Mouse (Mus musculus): ENCODE results near the gene Nptn. TPM values are rescaled to one million over a fixed set of nuclear protein-coding genes. Genes with fewer than 3 reads are reported as not detected.

Nptn gene
- polyA plus RNA-seq, 1 experiment from 2014 or later, result 145 TPM

GRCm38 (mm10) chr9:58662007-58662406 lies 80.0 kb downstream of the Nptn start:
- no peak overlapping the region for H3K4me3 ChIP-seq (ENCODE audit: low read depth, low read length)
- no peaks in the 10 kb centered on the region for H3K27me3 ChIP-seq (replicated peaks; ENCODE audit: control insufficient read depth, insufficient read depth, low read length)
- H3K27ac ChIP-seq (ENCODE audit: low read depth, low read length), result no peak overlapping the region
- 92% methylated on average over 4 of the region's 4 CpGs for WGBS
- ATAC-seq, result no peak
- H3K4me2 ChIP-seq (replicated peaks; ENCODE audit: low read depth), result no peak overlapping the region
- no peaks in the 10 kb centered on the region for H3K4me1 ChIP-seq (replicated peaks; ENCODE audit: control insufficient read depth, insufficient read depth, low read length)
- peaks cover 28% of the 10 kb centered on the region for H3K36me3 ChIP-seq (ENCODE audit: control insufficient read depth, insufficient read depth)
- no peak overlapping the region for H3K9ac ChIP-seq (ENCODE audit: low read depth, low read length)
- no peaks in the 10 kb centered on the region for H3K9me3 ChIP-seq (ENCODE audit: control insufficient read depth)
- TF ChIP-seq CTCF (IDR thresholded peaks at IDR 0.05; ENCODE audit: low read depth), result peak; percentile 50

GRCm38 (mm10) chr9:58662791-58663190 lies 80.8 kb downstream of the Nptn start:
- Histone ChIP-seq H3K4me3 (ENCODE audit: low read depth, low read length) (no peak overlapping the region), H3K9ac (ENCODE audit: low read depth, low read length) (no peak overlapping the region), H3K9me3 (ENCODE audit: control insufficient read depth) (no peaks in the 10 kb centered on the region), H3K4me2 (replicated peaks; ENCODE audit: low read depth) (no peak overlapping the region), H3K27me3 (replicated peaks; ENCODE audit: control insufficient read depth, insufficient read depth, low read length) (no peaks in the 10 kb centered on the region), H3K27ac (ENCODE audit: low read depth, low read length) (no peak overlapping the region), H3K36me3 (ENCODE audit: control insufficient read depth, insufficient read depth) (peaks cover 20% of the 10 kb centered on the region), H3K4me1 (replicated peaks; ENCODE audit: control insufficient read depth, insufficient read depth, low read length) (no peaks in the 10 kb centered on the region)
- 90% methylated on average over 3 of the region's 3 CpGs for WGBS
- ATAC-seq, result no peak
- TF ChIP-seq CTCF (IDR thresholded peaks at IDR 0.05; ENCODE audit: low read depth), result no peak

GRCm38 (mm10) chr9:58665492-58665891 lies 83.5 kb downstream of the Nptn start:
- ATAC-seq, result no peak
- H3K36me3 ChIP-seq (ENCODE audit: control insufficient read depth, insufficient read depth), result peaks cover 15% of the 10 kb centered on the region
- 81% methylated on average over 9 of the region's 9 CpGs for WGBS
- H3K27ac ChIP-seq (ENCODE audit: low read depth, low read length), result no peak overlapping the region
- no peaks in the 10 kb centered on the region for H3K27me3 ChIP-seq (replicated peaks; ENCODE audit: control insufficient read depth, insufficient read depth, low read length)
- TF ChIP-seq CTCF (IDR thresholded peaks at IDR 0.05; ENCODE audit: low read depth), result no peak
- no peak overlapping the region for H3K4me2 ChIP-seq (replicated peaks; ENCODE audit: low read depth)
- no peak overlapping the region for H3K4me3 ChIP-seq (ENCODE audit: low read depth, low read length)
- no peak overlapping the region for H3K9ac ChIP-seq (ENCODE audit: low read depth, low read length)
- no peaks in the 10 kb centered on the region for H3K4me1 ChIP-seq (replicated peaks; ENCODE audit: control insufficient read depth, insufficient read depth, low read length)
- no peaks in the 10 kb centered on the region for H3K9me3 ChIP-seq (ENCODE audit: control insufficient read depth)

GRCm38 (mm10) chr9:58666191-58666590 lies 84.2 kb downstream of the Nptn start:
- TF ChIP-seq CTCF (IDR thresholded peaks at IDR 0.05; ENCODE audit: low read depth), result peak; percentile 52
- no peak for ATAC-seq
- Histone ChIP-seq H3K36me3 (ENCODE audit: control insufficient read depth, insufficient read depth) (peaks cover 15% of the 10 kb centered on the region), H3K9me3 (ENCODE audit: control insufficient read depth) (no peaks in the 10 kb centered on the region), H3K4me3 (ENCODE audit: low read depth, low read length) (no peak overlapping the region), H3K9ac (ENCODE audit: low read depth, low read length) (no peak overlapping the region), H3K27me3 (replicated peaks; ENCODE audit: control insufficient read depth, insufficient read depth, low read length) (no peaks in the 10 kb centered on the region), H3K4me2 (replicated peaks; ENCODE audit: low read depth) (no peak overlapping the region), H3K4me1 (replicated peaks; ENCODE audit: control insufficient read depth, insufficient read depth, low read length) (no peaks in the 10 kb centered on the region), H3K27ac (ENCODE audit: low read depth, low read length) (no peak overlapping the region)
- 58% methylated on average over 9 of the region's 9 CpGs for WGBS

GRCm38 (mm10) chr9:58667244-58667643 lies 85.2 kb downstream of the Nptn start:
- Histone ChIP-seq H3K27ac (ENCODE audit: low read depth, low read length) (no peak overlapping the region), H3K27me3 (replicated peaks; ENCODE audit: control insufficient read depth, insufficient read depth, low read length) (no peaks in the 10 kb centered on the region), H3K9me3 (ENCODE audit: control insufficient read depth) (no peaks in the 10 kb centered on the region), H3K9ac (ENCODE audit: low read depth, low read length) (no peak overlapping the region), H3K4me2 (replicated peaks; ENCODE audit: low read depth) (no peak overlapping the region), H3K4me1 (replicated peaks; ENCODE audit: control insufficient read depth, insufficient read depth, low read length) (no peaks in the 10 kb centered on the region), H3K36me3 (ENCODE audit: control insufficient read depth, insufficient read depth) (peaks cover 9% of the 10 kb centered on the region), H3K4me3 (ENCODE audit: low read depth, low read length) (no peak overlapping the region)
- no peak for TF ChIP-seq CTCF (IDR thresholded peaks at IDR 0.05; ENCODE audit: low read depth)
- no peak for ATAC-seq
- WGBS, result 72% methylated on average over 9 of the region's 9 CpGs

- no peaks in the 10 kb centered on the region for H3K27me3 ChIP-seq (replicated peaks; ENCODE audit: control insufficient read depth, insufficient read depth, low read length)
- 85% methylated on average over 3 of the region's 3 CpGs for WGBS
- ATAC-seq, result no peak
- no peak overlapping the region for H3K4me2 ChIP-seq (replicated peaks; ENCODE audit: low read depth)
- H3K9ac ChIP-seq (ENCODE audit: low read depth, low read length), result no peak overlapping the region
- no peak overlapping the region for H3K27ac ChIP-seq (ENCODE audit: low read depth, low read length)
- no peak overlapping the region for H3K4me3 ChIP-seq (ENCODE audit: low read depth, low read length)
- no peak for TF ChIP-seq CTCF (IDR thresholded peaks at IDR 0.05; ENCODE audit: low read depth)
- H3K9me3 ChIP-seq (ENCODE audit: control insufficient read depth), result no peaks in the 10 kb centered on the region
- H3K4me1 ChIP-seq (replicated peaks; ENCODE audit: control insufficient read depth, insufficient read depth, low read length), result no peaks in the 10 kb centered on the region
- 0 out of 2 replicates have a peak, but pooled peaks cover 8% of the 10 kb centered on the region for H3K36me3 ChIP-seq (ENCODE audit: control insufficient read depth, insufficient read depth)
Measured at GRCm38 (mm10) chr9:58668171-58668570, 86.1 kb downstream of the Nptn start.

GRCm38 (mm10) chr9:58669071-58669470 lies 87.0 kb downstream of the Nptn start:
- Histone ChIP-seq H3K36me3 (ENCODE audit: control insufficient read depth, insufficient read depth) (0 out of 2 replicates have a peak, but pooled peaks cover 8% of the 10 kb centered on the region), H3K9ac (ENCODE audit: low read depth, low read length) (no peak overlapping the region), H3K9me3 (ENCODE audit: control insufficient read depth) (no peaks in the 10 kb centered on the region), H3K4me2 (replicated peaks; ENCODE audit: low read depth) (no peak overlapping the region), H3K27me3 (replicated peaks; ENCODE audit: control insufficient read depth, insufficient read depth, low read length) (no peaks in the 10 kb centered on the region), H3K4me3 (ENCODE audit: low read depth, low read length) (no peak overlapping the region), H3K27ac (ENCODE audit: low read depth, low read length) (no peak overlapping the region), H3K4me1 (replicated peaks; ENCODE audit: control insufficient read depth, insufficient read depth, low read length) (no peaks in the 10 kb centered on the region)
- ATAC-seq, result no peak
- WGBS, result 77% methylated on average over 3 of the region's 3 CpGs
- TF ChIP-seq CTCF (IDR thresholded peaks at IDR 0.05; ENCODE audit: low read depth), result no peak

Measured in intestine, postnatal 0 days (tissue).